Mouse (Mus musculus): ENCODE measurements around the gene Rgs9bp.
"Not testable (repeated sequence)": the region's sequence is repeated elsewhere in the genome, so short reads cannot be mapped to it uniquely, and the experiment has no call there.

The Rgs9bp gene

DNA sequence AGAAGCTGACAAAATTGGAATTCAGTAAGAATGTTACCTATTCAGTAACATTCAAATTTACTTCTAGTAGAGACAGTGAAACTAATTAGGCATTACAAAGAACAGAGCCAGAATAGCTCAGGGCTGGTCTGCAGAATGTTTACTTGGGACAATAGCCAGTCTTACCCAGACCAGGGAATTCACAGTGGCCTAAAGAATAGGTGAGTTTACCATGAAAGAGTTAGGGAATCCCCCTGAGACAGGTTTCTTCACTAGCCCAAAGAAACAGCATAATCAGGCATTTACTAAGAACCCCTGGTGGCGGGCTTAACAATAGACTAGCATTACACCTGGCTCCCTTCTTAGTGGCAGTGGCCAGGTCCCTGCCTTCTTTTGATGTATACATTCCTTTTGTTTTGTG lies 54.8 kb downstream of the Rgs9bp start:
- not testable (repeated sequence) for DNase-seq (ENCODE audit: low read depth, low spot score)

DNA sequence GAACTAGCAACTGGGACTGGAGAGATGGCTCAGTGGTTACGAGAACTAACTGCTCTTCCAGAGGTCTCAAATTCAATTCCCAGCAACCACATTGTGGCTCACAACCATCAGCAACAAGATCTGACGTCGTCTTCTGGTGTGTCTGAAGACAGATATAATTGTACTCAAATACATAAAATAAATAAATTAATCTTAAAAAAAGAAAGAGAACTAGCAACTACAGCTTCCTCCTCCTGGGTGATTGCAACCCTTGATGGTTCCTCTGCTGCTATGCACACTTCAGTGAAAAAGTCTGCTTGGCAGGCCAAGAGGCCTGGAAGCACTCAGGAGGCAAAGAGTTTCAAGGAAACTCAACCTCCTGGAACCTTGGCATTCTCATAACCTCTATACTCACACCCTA lies 55.4 kb downstream of the Rgs9bp start:
- DNase-seq (ENCODE audit: low read depth, low spot score), result no peak

All from CD4-positive helper T cell, adult 2 months (primary cell).